Mouse (Mus musculus): Measurements from ENCODE around the gene Dbil5. TPM values are rescaled to one million over a fixed set of nuclear protein-coding genes. Genes with fewer than 3 reads are reported as not detected.

Gene Dbil5
- 0.77 TPM in 1 of 2 replicates, not detected in the other for polyA plus RNA-seq (2015; fragmentation: Nextera tagmentation; extraction: Ambion mirVana)

DNA sequence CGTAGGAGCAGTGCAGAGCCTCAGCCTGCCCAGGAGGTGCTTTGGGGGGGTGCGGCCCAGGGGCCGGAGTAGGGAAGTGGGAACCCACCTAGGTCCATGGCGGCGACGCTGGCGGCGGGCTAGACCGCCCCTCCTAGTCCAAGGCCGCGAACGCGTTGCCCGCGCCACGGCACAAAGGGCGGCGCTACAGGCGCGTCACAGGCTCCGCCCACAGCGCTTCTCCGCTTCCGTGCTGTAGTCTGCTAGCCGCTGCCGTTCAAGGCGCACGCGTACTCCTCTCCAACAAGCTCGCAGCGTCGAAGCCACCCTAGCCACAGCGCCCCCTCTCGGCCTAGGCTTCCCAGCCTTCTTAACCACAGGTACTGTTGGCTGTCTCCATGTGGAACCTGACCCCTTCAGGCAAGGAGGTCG, at the start of gene Dbil5, which contains the start of gene Gemin4:
Gene Dbil5, plus strand, starts transcription at position 219 of the 411 bp plus-strand sequence.
Gene Gemin4, minus strand, starts transcription at position 275 of the 411 bp plus-strand sequence.
- H3K9me3 ChIP-seq (ENCODE audit: control insufficient read depth, low read length), result no peaks in the 10 kb centered on the region
- H3K27ac ChIP-seq (ENCODE audit: low read length), result peak within 1 kb of the TSS; percentile 91
- H3K36me3 ChIP-seq (ENCODE audit: control insufficient read depth, insufficient read depth), result peaks cover 8% of the 10 kb centered on the region; the same call in 1 of the 2 replicates
- under 1% methylated on average over 35 of the region's 35 CpGs for WGBS
- peak within 1 kb of the TSS; percentile 74 for H3K4me2 ChIP-seq (ENCODE audit: low read length)
- peaks cover 7% of the 10 kb centered on the region for H3K4me1 ChIP-seq (replicated peaks; ENCODE audit: control insufficient read depth, insufficient read depth, low read length)
- peak within 1 kb of the TSS; percentile 96 for H3K9ac ChIP-seq (replicated peaks; ENCODE audit: low read depth, low read length)
- ATAC-seq, result peak; percentile 99
- H3K27me3 ChIP-seq (replicated peaks; ENCODE audit: control insufficient read depth, insufficient read depth, low read length), result no peaks in the 10 kb centered on the region
- peak within 1 kb of the TSS; percentile 89 for H3K4me3 ChIP-seq (replicated peaks; ENCODE audit: low read length)

DNA sequence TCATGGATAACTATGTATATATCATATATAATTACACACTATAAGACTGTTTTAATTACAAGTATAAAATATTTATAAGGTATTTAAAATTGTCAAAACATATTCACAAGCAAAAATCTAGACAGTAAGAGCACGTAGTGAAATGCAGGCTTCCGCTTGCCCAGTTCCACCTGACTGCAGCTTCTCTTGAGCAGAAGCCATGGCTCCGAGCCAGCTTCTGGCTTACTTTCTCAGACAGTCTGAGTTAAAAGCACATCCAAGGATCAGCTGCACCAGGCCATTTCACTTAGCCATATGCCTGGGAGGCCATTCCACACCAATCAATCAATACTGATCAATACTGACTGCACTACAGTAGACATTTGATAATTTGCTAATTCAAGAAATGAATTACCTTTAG, 48.4 kb upstream of the Dbil5 start:
- H3K27ac ChIP-seq (ENCODE audit: low read length), result no peak overlapping the region
- no peak overlapping the region for H3K4me2 ChIP-seq (ENCODE audit: low read length)
- 66% methylated on average over 3 of the region's 3 CpGs for WGBS
- H3K4me1 ChIP-seq (replicated peaks; ENCODE audit: control insufficient read depth, insufficient read depth, low read length), result peaks cover 9% of the 10 kb centered on the region
- peaks cover 11% of the 10 kb centered on the region for H3K36me3 ChIP-seq (ENCODE audit: control insufficient read depth, insufficient read depth)
- no peaks in the 10 kb centered on the region for H3K27me3 ChIP-seq (replicated peaks; ENCODE audit: control insufficient read depth, insufficient read depth, low read length)
- no peak overlapping the region for H3K9ac ChIP-seq (replicated peaks; ENCODE audit: low read depth, low read length)
- no peak for ATAC-seq
- H3K4me3 ChIP-seq (replicated peaks; ENCODE audit: low read length), result no peak overlapping the region
- H3K9me3 ChIP-seq (ENCODE audit: control insufficient read depth, low read length), result no peaks in the 10 kb centered on the region

DNA sequence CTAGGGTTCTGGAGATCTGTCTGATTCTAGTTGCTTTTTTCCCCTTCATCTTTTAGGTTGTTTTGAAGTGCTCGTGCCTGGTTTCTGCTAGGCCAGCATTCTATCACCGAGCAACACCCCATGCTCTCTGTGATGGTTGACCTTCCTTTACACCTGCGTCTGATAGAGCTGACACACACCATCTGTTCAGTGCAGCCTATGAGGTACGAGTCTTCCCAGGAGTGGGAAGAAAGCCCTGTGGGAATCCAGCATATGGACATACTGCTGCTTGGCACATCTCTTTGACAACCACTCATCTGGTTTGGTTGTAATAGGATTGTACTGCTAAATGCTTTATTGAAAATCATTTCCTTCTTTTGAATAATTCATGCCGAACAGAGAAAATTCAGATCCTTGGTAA, 47.2 kb upstream of the Dbil5 start:
- 49% methylated on average over 5 of the region's 5 CpGs for WGBS
- H3K36me3 ChIP-seq (ENCODE audit: control insufficient read depth, insufficient read depth), result peaks cover 9% of the 10 kb centered on the region
- H3K27me3 ChIP-seq (replicated peaks; ENCODE audit: control insufficient read depth, insufficient read depth, low read length), result no peaks in the 10 kb centered on the region
- ATAC-seq, result peak; percentile 69
- H3K27ac ChIP-seq (ENCODE audit: low read length), result no peak overlapping the region
- H3K4me1 ChIP-seq (replicated peaks; ENCODE audit: control insufficient read depth, insufficient read depth, low read length), result peaks cover 9% of the 10 kb centered on the region
- no peaks in the 10 kb centered on the region for H3K9me3 ChIP-seq (ENCODE audit: control insufficient read depth, low read length)
- H3K4me3 ChIP-seq (replicated peaks; ENCODE audit: low read length), result no peak overlapping the region
- H3K4me2 ChIP-seq (ENCODE audit: low read length), result no peak overlapping the region
- no peak overlapping the region for H3K9ac ChIP-seq (replicated peaks; ENCODE audit: low read depth, low read length)

DNA sequence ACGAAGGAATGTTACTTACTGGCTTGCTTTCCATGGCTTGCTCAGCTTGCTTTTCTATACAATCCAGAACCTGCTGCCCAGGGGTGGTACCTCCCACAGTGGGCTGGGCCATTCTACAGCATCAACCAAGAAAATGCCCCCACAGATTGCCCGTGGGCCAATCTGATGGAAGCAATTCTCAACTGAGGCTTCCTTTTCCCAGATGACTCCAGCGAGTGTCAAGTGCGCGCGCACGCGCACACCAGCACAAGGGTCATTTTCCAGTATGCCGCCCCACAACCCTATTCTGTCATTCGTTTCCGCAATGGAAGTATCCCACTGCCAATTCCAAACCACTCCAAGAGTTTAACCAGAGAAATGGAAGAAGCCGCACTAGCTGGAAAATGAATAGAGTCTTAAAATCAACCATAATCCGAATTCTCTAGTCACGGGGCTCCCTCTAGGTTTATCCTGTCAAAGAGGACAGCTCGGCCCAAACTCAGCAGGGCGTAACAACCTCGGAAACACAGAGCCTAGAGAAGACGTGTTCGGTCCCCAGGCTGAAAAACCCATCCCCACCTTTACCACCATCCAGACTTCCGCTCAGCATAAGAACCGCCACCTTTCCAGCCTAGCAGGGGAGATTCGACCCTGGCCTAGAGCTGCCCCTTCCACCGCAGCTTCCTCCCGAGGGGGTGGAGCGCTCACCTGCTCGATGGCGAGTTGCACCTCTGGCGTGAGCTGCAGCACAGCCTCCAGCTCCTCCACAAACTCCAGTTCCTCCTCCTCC, 38.5 kb upstream of the Dbil5 start:
- peak; percentile 67; the same call in 1 of the 2 replicates for ATAC-seq
- Histone ChIP-seq H3K27ac (ENCODE audit: low read length) (peak overlapping the region; percentile 48), H3K27me3 (replicated peaks; ENCODE audit: control insufficient read depth, insufficient read depth, low read length) (no peaks in the 10 kb centered on the region), H3K36me3 (ENCODE audit: control insufficient read depth, insufficient read depth) (no peaks in the 10 kb centered on the region), H3K9ac (replicated peaks; ENCODE audit: low read depth, low read length) (peak overlapping the region; percentile 72), H3K4me2 (ENCODE audit: low read length) (peak overlapping the region; percentile 83), H3K9me3 (ENCODE audit: control insufficient read depth, low read length) (no peaks in the 10 kb centered on the region), H3K4me1 (replicated peaks; ENCODE audit: control insufficient read depth, insufficient read depth, low read length) (peaks cover 11% of the 10 kb centered on the region), H3K4me3 (replicated peaks; ENCODE audit: low read length) (peak overlapping the region; percentile 76)
- 2% methylated on average over 28 of the region's 28 CpGs for WGBS

DNA sequence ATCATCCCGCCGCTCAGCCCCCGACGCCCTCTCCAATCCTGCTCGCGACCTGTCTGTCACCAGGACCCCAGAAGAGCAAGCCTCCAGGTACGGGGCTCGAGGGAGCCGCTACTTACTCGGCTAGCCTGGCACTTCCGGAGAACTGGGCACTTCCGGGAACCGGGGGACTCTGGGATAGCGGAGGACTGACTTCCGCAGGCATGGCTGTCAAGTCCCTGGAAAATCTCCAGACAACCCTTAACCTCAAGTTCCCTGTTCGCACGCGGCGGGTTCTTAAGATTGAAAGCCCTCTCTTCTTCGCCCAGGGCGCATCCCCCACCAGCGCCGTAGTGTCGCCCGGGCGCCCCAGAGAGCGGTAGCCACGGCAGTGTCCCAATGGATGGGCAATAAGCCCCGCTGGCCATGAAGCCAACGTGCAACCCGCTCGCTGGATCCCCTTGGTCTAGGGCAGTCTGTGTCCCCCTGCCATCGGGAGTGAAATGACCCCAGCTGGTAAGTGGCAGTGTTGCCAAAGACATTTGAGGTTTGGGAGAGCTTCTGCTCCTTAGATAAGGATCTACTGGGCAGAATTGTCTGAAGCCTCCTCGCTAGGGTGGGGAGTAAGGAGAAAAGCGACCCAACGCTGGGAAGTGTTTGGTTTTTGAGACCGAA, 37.8 kb upstream of the Dbil5 start, which contains the start of the genes Vps53 and Fam57a:
Gene Vps53, minus strand, starts transcription at position 153 of the 651 bp plus-strand sequence.
Gene Fam57a, plus strand, starts transcription at position 177 of the 651 bp plus-strand sequence.
- under 1% methylated on average over 37 of the region's 37 CpGs for WGBS
- Histone ChIP-seq H3K36me3 (ENCODE audit: control insufficient read depth, insufficient read depth) (no peaks in the 10 kb centered on the region), H3K27ac (ENCODE audit: low read length) (peak within 1 kb of the TSS; percentile 48), H3K9ac (replicated peaks; ENCODE audit: low read depth, low read length) (peak within 1 kb of the TSS; percentile 72), H3K27me3 (replicated peaks; ENCODE audit: control insufficient read depth, insufficient read depth, low read length) (no peaks in the 10 kb centered on the region), H3K4me3 (replicated peaks; ENCODE audit: low read length) (peak within 1 kb of the TSS; percentile 76), H3K4me2 (ENCODE audit: low read length) (peak within 1 kb of the TSS; percentile 83), H3K9me3 (ENCODE audit: control insufficient read depth, low read length) (no peaks in the 10 kb centered on the region), H3K4me1 (replicated peaks; ENCODE audit: control insufficient read depth, insufficient read depth, low read length) (peaks cover 11% of the 10 kb centered on the region)
- ATAC-seq, result peak; percentile 96

DNA sequence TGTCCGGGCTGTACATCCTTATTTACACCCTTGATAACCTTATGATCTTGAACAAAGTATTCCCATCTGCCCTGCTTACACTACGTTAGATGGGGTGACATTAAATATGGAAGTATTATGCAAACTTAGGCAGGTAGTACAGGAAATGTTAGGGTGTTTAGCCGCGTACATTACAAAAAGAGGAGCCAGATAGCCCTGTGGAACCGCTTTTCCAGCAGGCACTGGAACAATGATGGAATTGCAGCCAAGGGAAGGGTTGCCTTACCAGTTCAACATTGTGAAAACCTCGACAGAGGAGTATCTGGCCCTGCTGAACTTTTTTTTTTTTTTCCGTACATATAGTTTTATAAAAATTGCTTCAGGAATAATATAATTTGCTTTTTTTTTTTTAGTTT, 37.3 kb upstream of the Dbil5 start:
- Histone ChIP-seq H3K27ac (ENCODE audit: low read length) (no peak overlapping the region), H3K9ac (replicated peaks; ENCODE audit: low read depth, low read length) (peak overlapping the region; percentile 72), H3K4me1 (replicated peaks; ENCODE audit: control insufficient read depth, insufficient read depth, low read length) (peaks cover 11% of the 10 kb centered on the region), H3K9me3 (ENCODE audit: control insufficient read depth, low read length) (no peaks in the 10 kb centered on the region), H3K4me2 (ENCODE audit: low read length) (peak overlapping the region; percentile 83), H3K4me3 (replicated peaks; ENCODE audit: low read length) (peak overlapping the region; percentile 76), H3K36me3 (ENCODE audit: control insufficient read depth, insufficient read depth) (no peaks in the 10 kb centered on the region), H3K27me3 (replicated peaks; ENCODE audit: control insufficient read depth, insufficient read depth, low read length) (no peaks in the 10 kb centered on the region)
- no peak for ATAC-seq
- WGBS, result 19% methylated on average over 7 of the region's 7 CpGs

DNA sequence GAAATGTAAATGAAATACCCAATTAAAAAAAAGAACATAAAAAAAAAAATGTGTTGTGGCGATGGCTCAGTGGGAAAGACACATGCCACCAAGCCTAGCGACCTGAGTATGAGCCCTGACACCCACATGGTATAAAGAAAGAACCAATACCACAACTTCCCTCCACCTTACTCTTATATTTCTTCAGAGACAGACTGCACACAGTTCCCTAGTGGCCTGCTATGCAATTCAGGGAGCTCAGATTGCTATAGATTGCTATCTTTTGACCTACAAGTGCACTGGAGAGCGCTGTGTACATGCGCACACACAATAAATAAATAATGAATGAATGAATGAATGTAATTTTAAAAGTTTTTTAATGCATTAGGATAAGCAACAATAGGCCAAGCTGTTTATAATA, 33.7 kb upstream of the Dbil5 start:
- Histone ChIP-seq H3K36me3 (ENCODE audit: control insufficient read depth, insufficient read depth) (no peaks in the 10 kb centered on the region), H3K9me3 (ENCODE audit: control insufficient read depth, low read length) (no peaks in the 10 kb centered on the region), H3K27ac (ENCODE audit: low read length) (no peak overlapping the region), H3K4me1 (replicated peaks; ENCODE audit: control insufficient read depth, insufficient read depth, low read length) (peaks cover 5% of the 10 kb centered on the region), H3K27me3 (replicated peaks; ENCODE audit: control insufficient read depth, insufficient read depth, low read length) (no peaks in the 10 kb centered on the region), H3K4me3 (replicated peaks; ENCODE audit: low read length) (no peak overlapping the region), H3K9ac (replicated peaks; ENCODE audit: low read depth, low read length) (no peak overlapping the region), H3K4me2 (ENCODE audit: low read length) (no peak overlapping the region)
- ATAC-seq, result no peak
- WGBS, result 88% methylated on average over 4 of the region's 4 CpGs

DNA sequence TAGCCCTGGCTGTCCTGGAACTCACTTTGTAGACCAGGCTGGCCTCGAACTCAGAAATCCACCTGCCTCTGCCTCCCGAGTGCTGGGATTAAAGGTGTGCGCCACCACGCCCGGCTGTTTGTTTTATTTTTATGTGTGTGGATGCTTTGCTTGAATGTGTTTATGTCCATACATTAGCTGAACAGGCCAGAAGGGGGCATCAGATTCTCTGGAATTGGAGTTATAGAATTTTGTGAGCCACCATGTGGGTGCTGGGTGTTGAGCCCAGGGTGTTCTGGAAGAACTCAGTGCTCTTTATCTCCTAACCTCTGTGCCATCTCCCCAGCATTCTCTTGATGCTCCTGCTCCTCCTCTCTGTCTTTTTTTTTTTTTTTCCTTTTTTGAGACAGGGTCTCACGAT, 30.5 kb upstream of the Dbil5 start:
- H3K4me2 ChIP-seq (ENCODE audit: low read length), result no peak overlapping the region
- WGBS, result 85% methylated on average over 6 of the region's 6 CpGs
- H3K36me3 ChIP-seq (ENCODE audit: control insufficient read depth, insufficient read depth), result no peaks in the 10 kb centered on the region
- no peaks in the 10 kb centered on the region for H3K27me3 ChIP-seq (replicated peaks; ENCODE audit: control insufficient read depth, insufficient read depth, low read length)
- no peak overlapping the region for H3K4me3 ChIP-seq (replicated peaks; ENCODE audit: low read length)
- no peaks in the 10 kb centered on the region for H3K4me1 ChIP-seq (replicated peaks; ENCODE audit: control insufficient read depth, insufficient read depth, low read length)
- H3K9ac ChIP-seq (replicated peaks; ENCODE audit: low read depth, low read length), result no peak overlapping the region
- ATAC-seq, result no peak
- no peak overlapping the region for H3K27ac ChIP-seq (ENCODE audit: low read length)
- H3K9me3 ChIP-seq (ENCODE audit: control insufficient read depth, low read length), result no peaks in the 10 kb centered on the region

DNA sequence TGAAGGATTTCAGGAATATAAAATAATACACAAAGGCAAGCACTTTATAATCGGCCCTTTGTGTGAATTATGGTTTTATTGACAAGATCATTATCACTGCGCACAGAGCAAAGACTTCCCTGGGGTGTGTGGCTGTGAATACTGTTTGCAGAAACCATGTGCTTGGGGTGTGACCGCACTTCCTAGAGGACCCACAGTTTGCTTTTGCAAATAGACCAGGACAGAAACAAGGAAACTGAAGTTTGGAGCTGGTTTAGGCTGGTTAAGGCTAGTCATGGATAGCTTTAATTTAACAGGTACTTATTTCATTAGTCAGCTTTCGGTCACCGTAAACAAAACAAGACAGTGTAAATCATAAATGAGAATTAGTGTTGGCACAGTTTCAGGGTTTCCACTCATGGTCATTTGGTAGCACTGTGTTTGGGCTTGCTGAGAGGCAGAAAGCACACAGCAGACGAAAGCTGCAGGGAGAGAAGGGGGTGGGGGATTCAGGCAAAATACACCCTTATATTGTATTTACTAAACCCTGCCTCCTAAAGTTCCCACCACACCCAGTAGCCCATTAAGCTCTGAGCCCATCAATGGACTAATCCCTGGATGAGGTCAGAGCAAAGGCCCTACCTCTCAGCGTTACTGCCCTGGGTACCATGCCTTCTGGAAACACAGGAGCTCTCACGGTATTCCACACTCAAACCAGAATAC, 21.0 kb upstream of the Dbil5 start:
- Histone ChIP-seq H3K9me3 (ENCODE audit: control insufficient read depth, low read length) (no peaks in the 10 kb centered on the region), H3K9ac (replicated peaks; ENCODE audit: low read depth, low read length) (no peak overlapping the region), H3K27ac (ENCODE audit: low read length) (no peak overlapping the region), H3K4me3 (replicated peaks; ENCODE audit: low read length) (no peak overlapping the region), H3K4me1 (replicated peaks; ENCODE audit: control insufficient read depth, insufficient read depth, low read length) (peaks cover 3% of the 10 kb centered on the region), H3K27me3 (replicated peaks; ENCODE audit: control insufficient read depth, insufficient read depth, low read length) (no peaks in the 10 kb centered on the region), H3K4me2 (ENCODE audit: low read length) (no peak overlapping the region), H3K36me3 (ENCODE audit: control insufficient read depth, insufficient read depth) (no peaks in the 10 kb centered on the region)
- no peak for ATAC-seq
- WGBS, result 52% methylated on average over 8 of the region's 8 CpGs
